ENCODE assay signal across 9 mouse cellular contexts in genomic region chr6:8275098-8275497, GRCm38 (mm10). TPM values are rescaled to one million over a fixed set of nuclear protein-coding genes. Genes with fewer than 3 reads are reported as not detected.
DNase-seq lines count a peak whose midpoint lies in the region; ATAC-seq and TF ChIP-seq lines count a peak whose summit lies in the region.
"Had no signal": no experiment of that assay in that cellular context is flagged by ENCODE, and none has a peak within 500 bp of the region (broad histone marks: within the 10 kb centered on the region; RNA-seq: fewer than 3 reads in every experiment).

No protein-coding gene starts in this region.

- H3K27me3 ChIP-seq in intestine, embryonic 16.5 days (replicated peaks; ENCODE audit: control insufficient read depth, insufficient read depth, low read length): no peaks in the 10 kb centered on the region
- H3K27me3 ChIP-seq: stomach, embryonic 15.5 days had no signal

- no peak overlapping the region for H3K9ac ChIP-seq in intestine, embryonic 16.5 days (ENCODE audit: low read depth, low read length)
- H3K9ac ChIP-seq: stomach, embryonic 15.5 days had no signal

- TF ChIP-seq CTCF in lung, adult 2 months (IDR thresholded peaks at IDR 0.05; ENCODE audit: insufficient read depth, low read length): peak; percentile 8; the same call in 1 of the 2 replicates

- no peak for ATAC-seq in intestine, embryonic 16.5 days

- no peak overlapping the region for H3K4me2 ChIP-seq in intestine, embryonic 16.5 days (ENCODE audit: low read depth, low read length)
- H3K4me2 ChIP-seq: stomach, embryonic 15.5 days had no signal

- no peaks in the 10 kb centered on the region for H3K36me3 ChIP-seq in intestine, embryonic 16.5 days (ENCODE audit: control insufficient read depth, insufficient read depth, low read length)
- H3K36me3 ChIP-seq: stomach, embryonic 15.5 days had no signal

- 0 out of 2 replicates have a peak, but pooled peaks cover 2% of the 10 kb centered on the region for H3K4me1 ChIP-seq in lung, adult 2 months (ENCODE audit: control insufficient read depth, insufficient read depth, low read length)
- no peaks in the 10 kb centered on the region for H3K4me1 ChIP-seq in intestine, embryonic 16.5 days (ENCODE audit: control insufficient read depth, insufficient read depth, low read length)
- H3K4me1 ChIP-seq: stomach, embryonic 15.5 days had no signal

- no peaks in the 10 kb centered on the region for H3K9me3 ChIP-seq in intestine, embryonic 16.5 days (ENCODE audit: control insufficient read depth, low read length)
- H3K9me3 ChIP-seq: stomach, embryonic 15.5 days had no signal

- TF ChIP-seq POLR2A in lung, adult 2 months (IDR thresholded peaks at IDR 0.05; ENCODE audit: borderline replicate concordance, extremely low read depth, low read depth, low read length): no peak

- H3K4me3 ChIP-seq in lung, adult 2 months (replicated peaks; ENCODE audit: extremely low read depth, low read depth, low read length): no peak overlapping the region
- H3K4me3 ChIP-seq in intestine, embryonic 16.5 days (ENCODE audit: low read length): no peak overlapping the region
- H3K4me3 ChIP-seq: stomach, embryonic 15.5 days had no signal

- peak; percentile 86 for DNase-seq in 416B (ENCODE audit: low read depth)
- peak; percentile 26 to 56 for DNase-seq in CD8-positive naive resting alpha-beta T cell, adult 2 months (ENCODE audit: low read depth in 2 of 2, low spot score in 2 of 2)
- peak; percentile 72 for DNase-seq in cerebellum, adult 11-12 months
- DNase-seq in frontal cortex, adult 2 months (ENCODE audit: extremely low spot score in 1 of 2, low spot score in 1 of 2): peak; percentile 68 to 92
- DNase-seq in kidney, postnatal 10 days: peak; percentile 80
- peak; percentile 51 for DNase-seq in lung, adult 2 months
- peak; percentile 82 for DNase-seq in right cerebral cortex, adult 18-20 months

- 5% methylated on average over 1 of the region's 1 CpGs for WGBS in lung, adult 2 months
- 24% methylated on average over 1 of the region's 1 CpGs for WGBS in intestine, embryonic 16.5 days

- no peak overlapping the region for H3K27ac ChIP-seq in intestine, embryonic 16.5 days (ENCODE audit: low read length)
- H3K27ac ChIP-seq: stomach, embryonic 15.5 days had no signal

RNA-seq across cellular contexts. Expression of gene Gm45062, which starts 15.8 kb away (rescaled TPM):
- 17.1 and 18.6 TPM in 2 replicates for polyA plus RNA-seq in frontal cortex, adult 2 months (2012; rRNA removed)
- polyA plus RNA-seq in lung, adult 2 months (2012; rRNA removed): 0.26 and 1.2 TPM in 2 replicates
- 5.6 and 6.2 TPM in 2 replicates for polyA plus RNA-seq in intestine, embryonic 16.5 days (2015; fragmentation: Nextera tagmentation; extraction: Ambion mirVana)

RNA-seq across cellular contexts. Expression of gene Umad1, which starts 16.0 kb away (rescaled TPM):
- polyA plus RNA-seq in frontal cortex, adult 2 months (2012; rRNA removed): 32.9 and 36.1 TPM in 2 replicates
- polyA plus RNA-seq in lung, adult 2 months (2012; rRNA removed): 6.3 and 8.7 TPM in 2 replicates
- 27.0 and 29.4 TPM in 2 replicates for polyA plus RNA-seq in intestine, embryonic 16.5 days (2015; fragmentation: Nextera tagmentation; extraction: Ambion mirVana)

RNA-seq across cellular contexts. Expression of gene Rpa3, which starts 16.1 kb away (rescaled TPM):
- polyA plus RNA-seq in frontal cortex, adult 2 months (2012; rRNA removed): 17.2 and 17.7 TPM in 2 replicates
- 1.8 and 3.7 TPM in 2 replicates for polyA plus RNA-seq in lung, adult 2 months (2012; rRNA removed)
- polyA plus RNA-seq in intestine, embryonic 16.5 days (2015; fragmentation: Nextera tagmentation; extraction: Ambion mirVana): 119 and 126 TPM in 2 replicates
